Mouse (Mus musculus) MEL (cell line): ENCODE measurements around the gene Ccdc33.

Experiments
- CTCF ChIP-seq, 3 experiments: IDR thresholded peaks in 2 of 3; conservative IDR thresholded peaks in 1 of 3; 2 replicates each; pipeline ENCODE4 v1.5.1; 2011 to 2012; ENCODE audit warnings: low read length in 3 of 3, low read depth in 2 of 3, mild to moderate bottlenecking in 2 of 3, improper control_type of control experiment in 1 of 3, inconsistent platforms in 1 of 3, mixed read lengths in 1 of 3, moderate library complexity in 1 of 3; ENCODE audit not compliant: control insufficient read depth in 1 of 3, insufficient read depth in 1 of 3, poor library complexity in 1 of 3, severe bottlenecking in 1 of 3
- EP300 ChIP-seq, 2 experiments: IDR thresholded peaks; 2 replicates each; pipeline ENCODE4 v1.6.1; 2011; ENCODE audit warnings: improper control_type of control experiment in 2 of 2, low read length in 2 of 2, low read depth in 1 of 2, mild to moderate bottlenecking in 1 of 2
- ETS1 ChIP-seq: IDR thresholded peaks from 2 replicates; pipeline ENCODE4 v1.6.1; 2012; ENCODE audit warnings: low read depth, mild to moderate bottlenecking, inconsistent platforms, low read length, improper control_type of control experiment, moderate library complexity
- GATA1 ChIP-seq: IDR thresholded peaks from 2 replicates; pipeline ENCODE4 v1.6.1; 2011; ENCODE audit warnings: low read depth, low read length, improper control_type of control experiment
- HCFC1 ChIP-seq: IDR thresholded peaks from 2 replicates; pipeline ENCODE4 v1.6.1; 2012; ENCODE audit warnings: low read depth, mild to moderate bottlenecking, inconsistent platforms, low read length, improper control_type of control experiment, moderate library complexity
- MAX ChIP-seq: IDR thresholded peaks from 2 replicates; pipeline ENCODE4 v1.6.1; 2011; ENCODE audit warnings: low read length, improper control_type of control experiment
- MXI1 ChIP-seq: IDR thresholded peaks from 2 replicates; pipeline ENCODE4 v1.6.1; 2011; ENCODE audit warnings: mild to moderate bottlenecking, low read depth, low read length, improper control_type of control experiment
- NRF1 ChIP-seq: IDR thresholded peaks from 2 replicates; pipeline ENCODE4 v1.6.1; 2014; ENCODE audit warnings: low read depth, mild to moderate bottlenecking, inconsistent platforms, low read length, improper control_type of control experiment, moderate library complexity; ENCODE audit not compliant: poor library complexity, insufficient read depth, severe bottlenecking
- POLR2AphosphoS5 ChIP-seq: IDR thresholded peaks from 2 replicates; pipeline ENCODE4 v1.6.1; 2012; ENCODE audit warnings: low read depth, borderline replicate concordance, mild to moderate bottlenecking, inconsistent platforms, low read length, moderate library complexity, mixed read lengths
- SIN3A ChIP-seq: IDR thresholded peaks from 2 replicates; pipeline ENCODE4 v1.6.1; 2012; ENCODE audit warnings: low read length, improper control_type of control experiment, inconsistent platforms
- TAL1 ChIP-seq: IDR thresholded peaks from 2 replicates; pipeline ENCODE4 v1.6.1; 2012; ENCODE audit warnings: mild to moderate bottlenecking, inconsistent platforms, low read length, moderate library complexity, mixed read lengths
- UBTF ChIP-seq: IDR thresholded peaks from 2 replicates; pipeline ENCODE4 v1.6.1; 2012; ENCODE audit warnings: low read depth, mild to moderate bottlenecking, inconsistent platforms, low read length, improper control_type of control experiment, moderate library complexity, borderline replicate concordance; ENCODE audit not compliant: insufficient read depth
- USF1 ChIP-seq: IDR thresholded peaks from 2 replicates; pipeline ENCODE4 v1.6.1; 2014; ENCODE audit warnings: low read depth, mild to moderate bottlenecking, inconsistent platforms, low read length, improper control_type of control experiment, moderate library complexity
- ZC3H11A ChIP-seq: IDR thresholded peaks from 2 replicates; pipeline ENCODE4 v1.6.1; 2012; ENCODE audit warnings: low read depth, mild to moderate bottlenecking, inconsistent platforms, low read length, improper control_type of control experiment

GRCm38 (mm10) chr9:57989309-57989708 is 129.3 kb downstream of the Ccdc33 start:
- no peak for TF ChIP-seq POLR2AphosphoS5
- TF ChIP-seq UBTF, result no peak
- TF ChIP-seq GATA1, result no peak
- no peak for TF ChIP-seq NRF1
- TF ChIP-seq MXI1, result no peak
- no peak for TF ChIP-seq CTCF (IDR thresholded peaks at IDR 0.05 in 2 of 3, conservative IDR thresholded peaks at IDR 0.05 in 1 of 3; ENCODE audit: control insufficient read depth in 1 of 3, insufficient read depth in 1 of 3, low read depth in 2 of 3, low read length in 3 of 3, poor library complexity in 1 of 3, severe bottlenecking in 1 of 3)
- TF ChIP-seq ZC3H11A, result no peak
- no peak for TF ChIP-seq MAX
- TF ChIP-seq USF1, result no peak
- no peak for TF ChIP-seq ETS1
- TF ChIP-seq EP300 (IDR thresholded peaks at IDR 0.05; ENCODE audit: low read depth in 1 of 2, low read length in 2 of 2), result no peak
- no peak for TF ChIP-seq HCFC1
- TF ChIP-seq TAL1, result no peak
- no peak for TF ChIP-seq SIN3A
